Mouse (Mus musculus): Measurements from ENCODE around the gene Slc1a5. TPM values are rescaled to one million over a fixed set of nuclear protein-coding genes. Genes with fewer than 3 reads are reported as not detected.

Gene Slc1a5
- total and polyA plus RNA-seq, 2 experiments from 2014 or later: 7.2 to 9.3 TPM

DNA sequence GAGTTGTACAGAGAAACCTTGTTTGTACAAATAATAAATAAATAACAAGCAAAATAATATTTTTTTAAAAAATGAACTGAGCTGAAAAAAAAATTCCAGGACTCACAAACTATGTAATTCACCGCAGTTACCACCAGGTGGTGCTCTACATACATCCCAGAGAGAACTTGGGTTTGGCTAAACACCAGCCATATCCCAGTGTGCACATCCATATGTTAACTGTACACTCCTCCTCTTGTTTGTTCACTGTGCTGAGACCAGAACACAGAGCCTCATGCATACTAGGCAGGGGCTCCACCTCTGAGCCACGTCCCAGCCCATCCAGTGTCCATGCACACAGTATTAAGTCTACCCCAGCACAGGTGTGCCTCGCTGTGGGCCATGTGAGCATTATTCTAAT is 35.0 kb upstream of the Slc1a5 start:
- H3K4me1 ChIP-seq (ENCODE audit: insufficient read depth): no peaks in the 10 kb centered on the region
- H3K27ac ChIP-seq (ENCODE audit: low read depth, low read length): no peak overlapping the region
- no peak overlapping the region for H3K4me3 ChIP-seq (ENCODE audit: low read depth, low read length)
- H3K4me2 ChIP-seq (ENCODE audit: low read depth): no peak overlapping the region
- ATAC-seq: peak; percentile 45
- H3K27me3 ChIP-seq (ENCODE audit: insufficient read depth, low read length): no peaks in the 10 kb centered on the region
- WGBS: 51% methylated on average over 3 of the region's 3 CpGs
- no peak overlapping the region for H3K9ac ChIP-seq
- peaks cover 58% of the 10 kb centered on the region for H3K36me3 ChIP-seq (ENCODE audit: insufficient read depth)
- DNase-seq: peak; percentile 86
- H3K9me3 ChIP-seq (ENCODE audit: low read length): no peaks in the 10 kb centered on the region
- TF ChIP-seq CTCF (IDR thresholded peaks at IDR 0.05; ENCODE audit: low read depth): peak; percentile 83

DNA sequence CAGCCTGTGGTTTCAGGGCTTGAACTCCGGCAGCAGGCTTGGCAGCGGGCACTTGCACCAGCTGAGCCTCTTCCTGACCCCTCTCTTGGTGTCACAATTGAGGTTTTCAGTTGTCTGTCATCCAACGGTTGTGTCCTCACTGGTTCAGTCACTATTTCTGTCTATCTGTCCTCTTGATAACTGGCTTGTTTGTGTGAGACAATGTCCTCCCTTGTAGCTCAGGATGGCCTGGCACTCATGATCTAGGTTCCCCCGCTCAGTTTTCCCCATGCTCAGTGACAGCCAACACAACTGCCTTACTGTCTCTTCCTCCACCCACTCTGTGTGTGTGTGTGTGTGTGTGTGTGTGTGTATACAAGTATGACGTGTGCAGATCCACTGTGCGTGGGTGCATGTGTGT is 33.5 kb upstream of the Slc1a5 start:
- Histone ChIP-seq H3K36me3 (ENCODE audit: insufficient read depth) (peaks cover 58% of the 10 kb centered on the region), H3K27ac (ENCODE audit: low read depth, low read length) (no peak overlapping the region), H3K4me3 (ENCODE audit: low read depth, low read length) (no peak overlapping the region), H3K4me1 (ENCODE audit: insufficient read depth) (no peaks in the 10 kb centered on the region), H3K27me3 (ENCODE audit: insufficient read depth, low read length) (no peaks in the 10 kb centered on the region), H3K9me3 (ENCODE audit: low read length) (no peaks in the 10 kb centered on the region), H3K9ac (no peak overlapping the region), H3K4me2 (ENCODE audit: low read depth) (no peak overlapping the region)
- ATAC-seq: no peak
- DNase-seq: no peak
- 94% methylated on average over 6 of the region's 6 CpGs for WGBS
- no peak for TF ChIP-seq CTCF (IDR thresholded peaks at IDR 0.05; ENCODE audit: low read depth)

- H3K4me1 ChIP-seq (ENCODE audit: insufficient read depth): no peaks in the 10 kb centered on the region
- no peak overlapping the region for H3K9ac ChIP-seq
- peaks cover 27% of the 10 kb centered on the region for H3K36me3 ChIP-seq (ENCODE audit: insufficient read depth)
- no peaks in the 10 kb centered on the region for H3K9me3 ChIP-seq (ENCODE audit: low read length)
- no peak overlapping the region for H3K4me2 ChIP-seq (ENCODE audit: low read depth)
- no peaks in the 10 kb centered on the region for H3K27me3 ChIP-seq (ENCODE audit: insufficient read depth, low read length)
- DNase-seq: no peak
- ATAC-seq: no peak
- H3K4me3 ChIP-seq (ENCODE audit: low read depth, low read length): no peak overlapping the region
- WGBS: 84% methylated on average over 12 of the region's 12 CpGs
- H3K27ac ChIP-seq (ENCODE audit: low read depth, low read length): no peak overlapping the region
- no peak for TF ChIP-seq CTCF (IDR thresholded peaks at IDR 0.05; ENCODE audit: low read depth)
Measured at GRCm38 (mm10) chr7:16752016-16752415, 29.1 kb upstream of the Slc1a5 start.

DNA sequence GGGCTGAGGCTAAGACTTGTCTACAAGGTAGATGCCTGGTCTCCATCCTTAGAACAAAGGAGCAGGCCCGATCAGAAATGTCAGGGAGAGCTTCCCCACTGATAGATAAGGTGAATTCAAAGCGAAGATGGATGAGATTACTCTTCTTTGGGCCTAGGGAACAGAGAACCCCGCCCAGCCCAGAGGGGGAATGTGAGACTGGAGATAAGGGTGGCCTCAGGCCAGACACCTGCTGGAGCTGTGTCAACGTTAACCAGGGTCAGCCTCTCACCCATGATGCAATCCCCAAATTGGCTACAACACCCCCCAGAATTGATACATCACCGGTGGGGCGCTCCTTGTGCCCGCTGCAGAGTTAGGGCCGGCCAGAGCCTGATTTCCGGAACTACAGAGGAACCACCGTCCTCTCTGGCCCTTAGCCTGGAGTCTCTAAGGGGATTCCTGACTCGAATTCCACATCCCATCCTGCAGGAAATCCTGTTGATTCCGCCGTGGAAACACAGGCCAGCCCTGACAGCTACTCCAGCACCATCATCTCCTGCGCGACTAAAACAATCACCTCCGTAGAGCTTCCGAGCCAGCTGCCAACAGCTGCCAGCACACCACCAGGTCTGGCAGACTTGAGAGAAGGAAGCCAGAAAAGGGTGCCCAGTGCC is 25.6 kb upstream of the Slc1a5 start:
- DNase-seq (no peak), ATAC-seq (no peak)
- no peaks in the 10 kb centered on the region for H3K9me3 ChIP-seq (ENCODE audit: low read length)
- no peak for TF ChIP-seq CTCF (IDR thresholded peaks at IDR 0.05; ENCODE audit: low read depth)
- H3K4me2 ChIP-seq (ENCODE audit: low read depth): no peak overlapping the region
- H3K27ac ChIP-seq (ENCODE audit: low read depth, low read length): no peak overlapping the region
- 75% methylated on average over 17 of the region's 17 CpGs for WGBS
- H3K4me1 ChIP-seq (ENCODE audit: insufficient read depth): no peaks in the 10 kb centered on the region
- no peak overlapping the region for H3K9ac ChIP-seq
- H3K27me3 ChIP-seq (ENCODE audit: insufficient read depth, low read length): no peaks in the 10 kb centered on the region
- H3K36me3 ChIP-seq (ENCODE audit: insufficient read depth): no peaks in the 10 kb centered on the region
- H3K4me3 ChIP-seq (ENCODE audit: low read depth, low read length): no peak overlapping the region

DNA sequence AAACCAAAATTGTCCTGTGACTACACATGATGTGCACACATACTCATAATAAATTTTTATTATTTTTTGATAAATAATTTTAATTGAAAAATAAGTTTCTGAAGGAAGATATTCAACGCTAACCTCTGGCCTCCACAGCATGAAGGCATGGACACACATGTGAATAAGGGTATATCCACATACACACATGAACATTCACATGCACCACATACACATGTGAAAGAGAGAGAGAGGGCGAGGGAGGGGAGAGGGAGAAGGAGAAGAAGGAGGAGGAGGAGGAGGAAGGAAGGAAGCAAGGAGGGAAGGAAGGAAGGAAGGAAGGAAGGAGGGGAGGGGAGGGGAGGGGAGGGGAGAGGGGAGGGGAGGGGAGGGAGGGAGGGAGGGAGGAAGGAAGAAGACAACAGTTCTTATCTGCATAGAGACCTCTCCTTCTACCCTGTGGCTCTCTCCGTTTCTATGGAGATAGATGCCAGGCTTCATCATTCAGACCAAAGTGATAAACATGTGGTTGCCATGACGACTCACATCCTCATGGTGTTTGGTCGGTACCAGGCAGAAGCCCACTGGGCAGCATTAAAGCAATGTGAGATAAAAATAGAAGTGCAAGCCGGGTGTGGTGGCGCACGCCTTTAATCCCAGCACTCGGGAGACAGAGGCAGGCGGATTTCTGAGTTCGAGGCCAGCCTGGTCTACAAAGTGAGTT is 22.1 kb upstream of the Slc1a5 start:
- H3K27ac ChIP-seq (ENCODE audit: low read depth, low read length): no peak overlapping the region
- WGBS: 61% methylated on average over 10 of the region's 11 CpGs
- H3K9ac ChIP-seq: no peak overlapping the region
- no peaks in the 10 kb centered on the region for H3K9me3 ChIP-seq (ENCODE audit: low read length)
- H3K4me2 ChIP-seq (ENCODE audit: low read depth): no peak overlapping the region
- H3K4me1 ChIP-seq (ENCODE audit: insufficient read depth): no peaks in the 10 kb centered on the region
- no peak for TF ChIP-seq CTCF (IDR thresholded peaks at IDR 0.05; ENCODE audit: low read depth)
- H3K36me3 ChIP-seq (ENCODE audit: insufficient read depth): no peaks in the 10 kb centered on the region
- no peak overlapping the region for H3K4me3 ChIP-seq (ENCODE audit: low read depth, low read length)
- ATAC-seq (peak; percentile 95), DNase-seq (peak; percentile 66)
- no peaks in the 10 kb centered on the region for H3K27me3 ChIP-seq (ENCODE audit: insufficient read depth, low read length)

GRCm38 (mm10) chr7:16760292-16760691 is 20.8 kb upstream of the Slc1a5 start:
- no peak overlapping the region for H3K9ac ChIP-seq
- no peak overlapping the region for H3K4me3 ChIP-seq (ENCODE audit: low read depth, low read length)
- no peaks in the 10 kb centered on the region for H3K9me3 ChIP-seq (ENCODE audit: low read length)
- no peak for ATAC-seq
- no peak for DNase-seq
- WGBS: 30% methylated on average over 8 of the region's 8 CpGs
- no peaks in the 10 kb centered on the region for H3K36me3 ChIP-seq (ENCODE audit: insufficient read depth)
- H3K4me1 ChIP-seq (ENCODE audit: insufficient read depth): no peaks in the 10 kb centered on the region
- H3K27me3 ChIP-seq (ENCODE audit: insufficient read depth, low read length): no peaks in the 10 kb centered on the region
- TF ChIP-seq CTCF (IDR thresholded peaks at IDR 0.05; ENCODE audit: low read depth): no peak
- no peak overlapping the region for H3K27ac ChIP-seq (ENCODE audit: low read depth, low read length)
- H3K4me2 ChIP-seq (ENCODE audit: low read depth): no peak overlapping the region

DNA sequence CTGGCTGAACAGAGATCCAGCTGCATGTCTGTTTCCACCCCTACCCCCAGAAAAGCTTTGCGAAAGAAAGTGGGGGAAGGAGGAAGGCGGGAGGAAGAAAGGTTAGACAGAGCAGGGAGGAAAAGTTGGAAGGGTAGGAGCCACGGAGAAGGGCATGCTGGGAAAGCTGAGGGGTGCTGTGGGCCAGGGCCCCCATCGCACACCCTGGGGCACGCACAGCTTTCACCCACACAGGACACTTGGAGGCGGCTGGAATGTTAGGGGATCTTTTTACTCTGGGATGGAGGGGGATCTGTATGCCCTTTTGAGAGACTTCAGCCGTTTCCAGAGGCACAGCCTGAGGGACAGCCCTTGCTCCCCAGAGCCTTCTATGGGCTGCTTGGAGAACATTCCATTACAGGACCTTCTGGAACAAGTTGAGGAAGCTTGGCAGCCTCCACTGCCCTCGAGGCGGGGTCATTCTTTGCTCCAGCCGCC is 20.1 kb upstream of the Slc1a5 start:
- no peak for ATAC-seq
- no peak for TF ChIP-seq CTCF (IDR thresholded peaks at IDR 0.05; ENCODE audit: low read depth)
- H3K4me2 ChIP-seq (ENCODE audit: low read depth): no peak overlapping the region
- no peaks in the 10 kb centered on the region for H3K27me3 ChIP-seq (ENCODE audit: insufficient read depth, low read length)
- WGBS: 64% methylated on average over 10 of the region's 10 CpGs
- no peaks in the 10 kb centered on the region for H3K36me3 ChIP-seq (ENCODE audit: insufficient read depth)
- H3K9ac ChIP-seq: no peak overlapping the region
- H3K4me3 ChIP-seq (ENCODE audit: low read depth, low read length): no peak overlapping the region
- H3K4me1 ChIP-seq (ENCODE audit: insufficient read depth): no peaks in the 10 kb centered on the region
- no peaks in the 10 kb centered on the region for H3K9me3 ChIP-seq (ENCODE audit: low read length)
- no peak overlapping the region for H3K27ac ChIP-seq (ENCODE audit: low read depth, low read length)
- DNase-seq: no peak

Measured in forebrain, postnatal 0 days (tissue).